Mouse (Mus musculus): Measurements from ENCODE around the gene Zfp445. TPM values are rescaled to one million over a fixed set of nuclear protein-coding genes. Genes with fewer than 3 reads are reported as not detected.

Zfp445 gene
- polyA plus RNA-seq (2015; fragmentation: Nextera tagmentation; extraction: Ambion mirVana), result 103 and 115 TPM in 2 replicates

- Histone ChIP-seq H3K27ac (replicated peaks) (peak within 1 kb of the TSS; percentile 69), H3K4me3 (peak within 1 kb of the TSS; percentile 97), H3K4me1 (peaks cover 20% of the 10 kb centered on the region), H3K4me2 (replicated peaks) (peak within 1 kb of the TSS; percentile 43), H3K9me3 (no peaks in the 10 kb centered on the region), H3K27me3 (no peaks in the 10 kb centered on the region), H3K9ac (replicated peaks) (peak within 1 kb of the TSS; percentile 85), H3K36me3 (peaks cover 21% of the 10 kb centered on the region)
- peak; percentile 96 for ATAC-seq (replicated peaks)
- WGBS, result under 1% methylated on average over 34 of the region's 34 CpGs
These were observed at the start of gene Zfp445 for GRCm38 (mm10) chr9:122865697-122866166. TSS of gene Zfp445 (minus strand) at chr9:122866006.

- peak; percentile 97 for ATAC-seq (replicated peaks)
- 12% methylated on average over 32 of the region's 32 CpGs for WGBS
These were observed 37.1 kb upstream of the Zfp445 start for GRCm38 (mm10) chr9:122902717-122903535.

GRCm38 (mm10) chr9:122901047-122901446 lies 35.2 kb upstream of the Zfp445 start:
- peaks cover 2% of the 10 kb centered on the region for H3K36me3 ChIP-seq
- no peak overlapping the region for H3K9ac ChIP-seq (replicated peaks)
- peaks cover under 1% of the 10 kb centered on the region; the same call in 1 of the 2 replicates for H3K9me3 ChIP-seq
- H3K27ac ChIP-seq (replicated peaks), result no peak overlapping the region
- no peaks in the 10 kb centered on the region for H3K27me3 ChIP-seq
- no peak overlapping the region for H3K4me2 ChIP-seq (replicated peaks)
- H3K4me1 ChIP-seq, result 0 out of 2 replicates have a peak, but pooled peaks cover 4% of the 10 kb centered on the region
- 98% methylated on average over 2 of the region's 2 CpGs for WGBS
- ATAC-seq (replicated peaks), result no peak
- H3K4me3 ChIP-seq, result no peak overlapping the region

More at GRCm38 (mm10) chr9:122902717-122903535, 37.1 kb upstream of the Zfp445 start:
- peaks cover 8% of the 10 kb centered on the region; the same call in 1 of the 2 replicates for H3K36me3 ChIP-seq
- no peaks in the 10 kb centered on the region for H3K27me3 ChIP-seq
- H3K4me1 ChIP-seq, result 0 out of 2 replicates have a peak, but pooled peaks cover 4% of the 10 kb centered on the region
- peak overlapping the region; percentile 59 for H3K4me2 ChIP-seq (replicated peaks)
- peak overlapping the region; percentile 49 for H3K4me3 ChIP-seq
- peak overlapping the region; percentile 71 for H3K9ac ChIP-seq (replicated peaks)
- H3K27ac ChIP-seq (replicated peaks), result peak overlapping the region; percentile 35; the same call in 1 of the 2 replicates
- no peaks in the 10 kb centered on the region for H3K9me3 ChIP-seq

- 6% methylated on average over 54 of the region's 54 CpGs for WGBS
- 0 out of 2 replicates have a peak, but pooled peaks cover 3% of the 10 kb centered on the region for H3K36me3 ChIP-seq
- H3K9me3 ChIP-seq, result no peaks in the 10 kb centered on the region
- peaks cover 11% of the 10 kb centered on the region for H3K4me1 ChIP-seq
- peak overlapping the region; percentile 72 for H3K4me2 ChIP-seq (replicated peaks)
- peak overlapping the region; percentile 54; the same call in 1 of the 2 replicates for H3K27ac ChIP-seq (replicated peaks)
- ATAC-seq (replicated peaks), result peak; percentile 96
- peak overlapping the region; percentile 78 for H3K4me3 ChIP-seq
- H3K9ac ChIP-seq (replicated peaks), result peak overlapping the region; percentile 81
- H3K27me3 ChIP-seq, result no peaks in the 10 kb centered on the region
These were observed 20.8 kb upstream of the Zfp445 start for GRCm38 (mm10) chr9:122886372-122887179.

- no peaks in the 10 kb centered on the region for H3K36me3 ChIP-seq
- peak within 1 kb of the TSS; percentile 54; the same call in 1 of the 2 replicates for H3K27ac ChIP-seq (replicated peaks)
- no peak for ATAC-seq (replicated peaks)
- no peaks in the 10 kb centered on the region for H3K9me3 ChIP-seq
- peak within 1 kb of the TSS; percentile 72 for H3K4me2 ChIP-seq (replicated peaks)
- WGBS, result 93% methylated on average over 3 of the region's 3 CpGs
- peak within 1 kb of the TSS; percentile 81; the same call in 1 of the 2 replicates for H3K9ac ChIP-seq (replicated peaks)
- H3K4me3 ChIP-seq, result peak within 1 kb of the TSS; percentile 78
- H3K27me3 ChIP-seq, result no peaks in the 10 kb centered on the region
- H3K4me1 ChIP-seq, result peaks cover 11% of the 10 kb centered on the region
These were observed 19.6 kb upstream of the Zfp445 start, which contains the start of gene Zkscan7 for GRCm38 (mm10) chr9:122885385-122885784. TSS of gene Zkscan7 (plus strand) at chr9:122885685.

- Histone ChIP-seq H3K27me3 (no peaks in the 10 kb centered on the region), H3K4me3 (no peak overlapping the region), H3K27ac (replicated peaks) (no peak overlapping the region), H3K9ac (replicated peaks) (no peak overlapping the region), H3K36me3 (no peaks in the 10 kb centered on the region), H3K9me3 (no peaks in the 10 kb centered on the region), H3K4me2 (replicated peaks) (no peak overlapping the region), H3K4me1 (no peaks in the 10 kb centered on the region)
- ATAC-seq (replicated peaks), result no peak
- whole genome bisulfite sequencing, result 93% methylated on average over 2 of the region's 2 CpGs
These were observed 9.3 kb upstream of the Zfp445 start for GRCm38 (mm10) chr9:122875145-122875544.

GRCm38 (mm10) chr9:122874653-122875052 lies 8.8 kb upstream of the Zfp445 start:
- H3K9ac ChIP-seq (replicated peaks), result no peak overlapping the region
- no peak for ATAC-seq (replicated peaks)

GRCm38 (mm10) chr9:122872595-122872994 lies 6.8 kb upstream of the Zfp445 start:
- Histone ChIP-seq H3K9ac (replicated peaks) (no peak overlapping the region), H3K27ac (replicated peaks) (no peak overlapping the region), H3K27me3 (no peaks in the 10 kb centered on the region), H3K4me2 (replicated peaks) (no peak overlapping the region), H3K4me3 (no peak overlapping the region), H3K4me1 (no peaks in the 10 kb centered on the region), H3K36me3 (no peaks in the 10 kb centered on the region), H3K9me3 (no peaks in the 10 kb centered on the region)
- 84% methylated on average over 4 of the region's 4 CpGs for WGBS
- ATAC-seq (replicated peaks), result no peak

More at GRCm38 (mm10) chr9:122874653-122875052, 8.8 kb upstream of the Zfp445 start:
- H3K4me3 ChIP-seq, result no peak overlapping the region
- 68% methylated on average over 1 of the region's 1 CpGs for WGBS
- no peaks in the 10 kb centered on the region for H3K4me1 ChIP-seq
- no peaks in the 10 kb centered on the region for H3K36me3 ChIP-seq
- no peaks in the 10 kb centered on the region for H3K9me3 ChIP-seq
- H3K27me3 ChIP-seq, result no peaks in the 10 kb centered on the region
- no peak overlapping the region for H3K4me2 ChIP-seq (replicated peaks)
- H3K27ac ChIP-seq (replicated peaks), result no peak overlapping the region

GRCm38 (mm10) chr9:122866192-122866591 lies 386 bp upstream of the Zfp445 start:
- WGBS, result 86% methylated on average over 4 of the region's 4 CpGs
- H3K9ac ChIP-seq (replicated peaks), result peak overlapping the region; percentile 85; the same call in 1 of the 2 replicates

GRCm38 (mm10) chr9:122864848-122865247 lies 958 bp downstream of the Zfp445 start:
- ATAC-seq (replicated peaks), result no peak
- Histone ChIP-seq H3K4me1 (peaks cover 20% of the 10 kb centered on the region), H3K27me3 (no peaks in the 10 kb centered on the region), H3K9ac (replicated peaks) (peak overlapping the region; percentile 85), H3K9me3 (no peaks in the 10 kb centered on the region), H3K4me3 (peak overlapping the region; percentile 97), H3K27ac (replicated peaks) (no peak overlapping the region), H3K36me3 (peaks cover 30% of the 10 kb centered on the region), H3K4me2 (replicated peaks) (peak overlapping the region; percentile 43)
- WGBS, result 58% methylated on average over 3 of the region's 3 CpGs

More at GRCm38 (mm10) chr9:122866192-122866591, 386 bp upstream of the Zfp445 start:
- H3K27me3 ChIP-seq, result no peaks in the 10 kb centered on the region
- peaks cover 20% of the 10 kb centered on the region for H3K4me1 ChIP-seq
- H3K36me3 ChIP-seq, result peaks cover 16% of the 10 kb centered on the region
- peak; percentile 54 for ATAC-seq (replicated peaks)
- H3K9me3 ChIP-seq, result no peaks in the 10 kb centered on the region
- 0 out of 2 replicates have a peak overlapping the region, but pooled peaks have one; percentile 69 for H3K27ac ChIP-seq (replicated peaks)
- peak overlapping the region; percentile 43 for H3K4me2 ChIP-seq (replicated peaks)
- peak overlapping the region; percentile 97 for H3K4me3 ChIP-seq

- Histone ChIP-seq H3K27ac (replicated peaks) (no peak overlapping the region), H3K4me1 (peaks cover 20% of the 10 kb centered on the region), H3K36me3 (peaks cover 41% of the 10 kb centered on the region), H3K4me3 (no peak overlapping the region), H3K27me3 (no peaks in the 10 kb centered on the region), H3K9ac (replicated peaks) (no peak overlapping the region), H3K9me3 (no peaks in the 10 kb centered on the region; the same call in 1 of the 2 replicates), H3K4me2 (replicated peaks) (no peak overlapping the region)
- ATAC-seq (replicated peaks), result no peak
- 88% methylated on average over 2 of the region's 2 CpGs for WGBS
These were observed 2.1 kb downstream of the Zfp445 start for GRCm38 (mm10) chr9:122863731-122864130.

Measured in forebrain, embryonic 15.5 days (tissue).